Mouse (Mus musculus) testis, postnatal 10 days (tissue): ENCODE data around the gene Ugt1a1.
"Not testable (repeated sequence)": the region's sequence is repeated elsewhere in the genome, so short reads cannot be mapped to it uniquely, and the experiment has no call there.

Experiments used
- DNase-seq: peaks from one replicate; pipeline ENCODE4 v3.0.0; 2021; ENCODE audit warnings: low spot score

The Ugt1a1 gene

DNA sequence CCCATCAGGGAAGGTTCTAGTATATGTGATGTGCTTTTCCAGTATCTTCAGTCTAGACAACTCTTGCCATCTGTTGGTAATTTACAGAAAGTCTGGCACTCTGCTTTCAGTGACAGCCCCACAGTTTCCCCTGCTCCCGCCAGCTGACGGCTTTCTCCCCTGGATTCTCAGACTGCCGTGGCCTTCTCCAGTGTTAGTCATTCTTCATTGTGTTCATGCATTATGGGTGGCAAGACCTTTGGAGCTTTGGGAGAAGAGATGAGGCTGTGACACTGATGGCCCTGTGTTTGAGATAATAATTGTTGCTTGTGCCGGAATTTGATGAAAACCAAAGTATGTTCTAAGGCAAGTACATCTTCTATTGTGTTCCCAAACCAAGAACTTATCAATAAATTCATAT lies 6.8 kb downstream of the Ugt1a1 start:
- no peak for DNase-seq

DNA sequence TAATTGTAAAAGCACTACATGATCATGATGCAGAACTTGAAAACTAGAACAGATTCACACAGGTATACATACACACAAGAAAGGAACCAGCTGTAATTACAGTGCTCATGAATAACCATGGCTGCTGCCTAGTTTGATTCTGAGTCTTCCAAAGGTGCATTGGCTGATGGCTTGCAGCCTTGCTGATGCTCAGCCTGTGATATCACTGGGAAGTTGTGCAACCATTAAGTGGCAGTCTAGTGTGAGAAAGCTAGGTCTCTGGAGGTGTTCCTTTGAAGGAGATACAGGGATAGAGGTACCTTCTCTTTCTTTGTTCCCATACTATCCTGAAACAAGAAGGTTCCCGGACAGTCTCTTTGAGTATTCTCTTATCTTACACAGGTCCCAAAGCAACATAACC lies 7.3 kb downstream of the Ugt1a1 start:
- no peak for DNase-seq

DNA sequence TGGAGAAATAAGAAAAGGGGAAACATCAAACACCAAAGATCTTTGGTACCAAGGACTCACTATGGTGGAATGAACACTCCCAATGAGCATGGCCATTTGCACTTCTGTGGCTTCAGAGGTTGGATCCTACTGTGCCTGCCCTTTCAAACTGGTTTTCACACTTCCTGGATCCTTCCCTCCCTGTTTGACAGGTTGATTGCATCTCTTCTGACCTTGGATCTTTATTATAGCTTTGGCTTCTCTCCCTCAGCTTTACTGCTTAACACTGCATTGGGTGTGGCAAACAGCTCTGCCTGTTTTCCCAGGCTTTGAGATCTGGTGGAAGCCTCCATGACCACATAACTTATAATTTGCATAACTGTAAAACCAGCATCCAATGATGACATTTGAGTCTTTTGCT lies 8.6 kb downstream of the Ugt1a1 start:
- peak; percentile 41 for DNase-seq

DNA sequence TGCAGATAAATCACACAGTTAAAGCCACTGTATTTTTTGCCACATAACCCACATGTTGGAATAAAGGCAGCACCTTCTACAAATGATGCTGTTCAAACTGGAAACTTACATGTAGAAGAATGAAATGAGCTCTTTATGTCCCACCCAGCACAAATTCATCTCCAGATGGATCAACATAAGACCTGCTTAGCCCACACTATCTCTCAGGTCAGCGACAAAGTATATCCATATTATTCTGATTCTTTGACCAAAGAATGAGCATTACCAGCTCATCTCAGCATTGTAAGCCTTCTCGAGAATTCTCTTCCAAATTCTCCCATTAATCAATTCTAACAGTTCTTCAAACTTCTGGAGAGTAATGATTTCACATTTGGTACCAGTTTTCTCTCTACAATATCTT lies 10.5 kb downstream of the Ugt1a1 start:
- DNase-seq, result no peak

DNA sequence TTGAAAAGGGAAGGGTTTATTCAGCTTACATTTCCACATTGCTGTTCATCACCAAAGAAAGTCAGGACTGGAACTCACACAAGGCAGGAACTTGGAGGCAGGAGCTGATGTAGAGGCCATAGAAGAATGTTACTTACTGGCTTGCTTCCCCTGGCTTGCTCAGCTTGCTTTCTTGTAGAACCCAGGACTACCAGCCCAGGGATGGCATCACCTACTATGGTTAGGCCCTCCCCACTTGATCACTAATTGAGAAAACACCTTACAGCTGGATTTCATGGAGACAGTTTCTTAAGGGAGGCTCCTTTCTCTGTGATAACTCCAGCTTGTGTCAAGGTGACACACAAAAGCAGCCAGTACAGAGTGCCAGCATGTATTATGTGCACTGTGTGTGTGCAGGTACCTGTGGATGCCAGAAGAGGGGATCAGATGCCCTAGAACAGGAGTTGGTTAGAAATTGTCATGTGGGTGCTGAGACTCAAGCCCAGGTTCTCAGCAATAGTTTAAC lies 11.3 kb downstream of the Ugt1a1 start:
- peak; percentile 39 for DNase-seq

DNA sequence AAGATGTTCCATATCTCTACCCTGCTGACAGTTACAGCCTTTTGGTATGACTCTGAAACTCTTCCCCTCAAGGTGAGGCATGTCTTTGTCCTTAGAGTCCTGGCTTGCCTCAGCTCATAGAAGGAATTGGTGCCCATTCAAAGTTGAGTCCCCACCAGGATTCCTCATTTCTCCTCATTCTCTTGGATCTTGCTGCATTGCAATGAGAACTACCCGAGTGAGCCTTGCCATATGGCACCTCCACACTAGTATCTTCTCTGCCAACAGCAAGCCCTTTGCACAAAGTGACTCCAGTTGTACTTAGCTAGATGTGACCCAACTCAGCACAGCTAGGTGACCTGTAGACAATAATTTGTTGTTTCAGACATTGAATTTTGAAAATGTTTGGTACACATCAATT lies 11.8 kb downstream of the Ugt1a1 start:
- peak; percentile 47 for DNase-seq

DNA sequence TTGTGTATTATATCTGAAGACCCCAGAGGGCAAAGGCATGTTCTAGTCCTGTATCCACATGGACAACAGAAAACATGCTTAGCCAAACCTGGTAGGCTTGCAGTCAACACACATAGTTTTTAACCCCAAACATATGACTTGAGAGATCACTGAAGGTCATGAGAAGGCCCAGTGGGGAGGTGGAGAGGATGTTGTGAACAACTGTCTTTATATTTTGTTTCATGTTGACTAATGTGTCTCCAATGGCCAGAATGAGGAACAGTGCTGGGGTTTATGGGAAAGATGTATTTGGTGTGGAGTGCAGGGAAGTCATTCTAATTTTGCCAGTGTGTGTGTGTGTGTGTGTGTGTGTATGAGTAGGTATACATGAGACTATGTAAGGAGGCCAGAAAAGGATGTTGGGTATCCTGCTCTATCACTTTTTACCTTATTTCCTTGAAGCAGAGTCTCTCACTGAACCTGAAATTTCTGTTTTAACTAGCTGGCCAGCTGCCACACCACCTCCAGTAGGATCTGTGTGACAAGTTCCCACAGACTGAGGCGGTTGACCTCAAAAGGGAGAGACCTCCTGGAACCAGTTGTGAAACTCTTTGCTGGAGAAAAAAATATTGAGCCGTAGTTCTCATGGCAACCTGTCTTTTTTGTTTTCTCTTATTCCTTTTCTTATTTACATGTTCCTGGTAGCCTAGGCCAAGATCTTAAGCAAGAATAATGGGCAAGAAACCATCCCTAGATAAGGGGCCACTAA lies 12.4 kb downstream of the Ugt1a1 start:
- DNase-seq, result peak; percentile 60

DNA sequence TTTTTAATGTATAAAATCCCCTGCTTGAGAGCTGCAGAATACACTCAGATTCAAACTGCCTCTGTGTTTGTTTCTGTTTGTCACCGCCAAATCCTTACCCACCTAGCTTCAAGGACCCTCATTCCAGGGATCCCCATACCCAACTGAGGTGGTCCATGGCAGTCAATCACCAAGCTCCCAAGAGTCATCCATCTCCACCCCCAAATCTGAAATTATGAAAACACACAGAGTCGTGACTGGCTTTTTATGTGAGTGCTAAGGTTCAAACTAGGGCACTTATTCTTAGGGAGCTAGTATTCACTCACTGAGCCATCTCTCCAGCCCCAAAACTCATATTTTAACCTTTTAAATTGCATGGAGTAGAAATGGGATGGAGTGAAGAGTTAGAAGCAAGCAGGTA lies 13.5 kb downstream of the Ugt1a1 start:
- DNase-seq, result not testable (repeated sequence)

DNA sequence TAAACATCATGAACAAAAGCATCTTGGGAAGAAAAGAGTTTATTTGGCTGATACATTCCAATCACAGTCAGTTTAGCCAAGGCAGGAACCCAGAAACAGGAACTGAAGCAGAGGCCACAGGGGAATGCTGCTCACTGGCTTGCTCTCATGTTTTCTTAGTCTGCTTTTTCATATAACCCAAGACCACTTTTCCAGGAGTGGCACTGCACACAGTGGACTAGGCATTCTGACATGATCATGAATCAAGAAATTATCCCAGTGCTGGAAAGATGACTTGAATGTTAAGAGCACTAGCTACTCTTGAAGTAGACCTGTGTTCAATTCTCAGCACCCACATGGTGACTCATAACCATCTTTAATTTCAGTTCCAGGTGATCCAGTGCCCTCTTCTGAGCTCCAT lies 14.0 kb downstream of the Ugt1a1 start:
- no peak for DNase-seq

DNA sequence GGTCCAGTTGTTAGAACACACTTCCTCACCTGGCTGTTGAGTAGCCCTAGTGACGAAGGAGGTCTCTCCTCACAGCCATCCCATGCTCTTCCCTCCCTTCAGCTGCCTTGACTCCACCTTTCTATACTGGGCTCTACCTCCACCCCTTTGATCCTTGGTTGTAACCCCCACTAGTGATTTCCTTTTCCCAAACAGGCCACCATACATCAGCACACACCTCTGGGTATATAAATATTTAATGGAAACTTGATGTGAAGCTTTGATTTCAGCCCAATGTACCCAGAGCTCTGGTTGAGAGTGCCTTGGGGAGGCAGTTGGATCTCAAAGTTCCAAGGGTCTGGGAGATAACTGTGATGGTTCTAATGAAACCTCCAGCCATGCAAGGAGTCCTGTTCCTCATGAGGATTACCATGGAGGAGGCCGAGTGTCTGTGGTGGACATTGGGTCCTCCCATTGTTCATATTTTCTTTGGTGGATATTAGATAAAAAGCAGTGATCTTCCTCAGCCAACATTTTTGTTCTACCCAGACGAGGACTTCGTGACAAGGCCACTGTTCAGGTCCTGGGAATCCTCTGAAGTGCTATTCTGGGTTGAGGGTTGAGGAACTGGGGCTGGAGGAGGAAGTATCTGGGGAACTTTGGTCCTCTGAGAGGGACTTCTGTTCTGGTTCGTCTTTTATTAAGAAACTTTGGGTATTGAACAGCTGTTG lies 15.1 kb downstream of the Ugt1a1 start, which contains the start of gene Mroh2a:
Mroh2a (plus strand) TSS at position 317 of the 710 bp plus-strand sequence.
- DNase-seq, result peak; percentile 40

DNA sequence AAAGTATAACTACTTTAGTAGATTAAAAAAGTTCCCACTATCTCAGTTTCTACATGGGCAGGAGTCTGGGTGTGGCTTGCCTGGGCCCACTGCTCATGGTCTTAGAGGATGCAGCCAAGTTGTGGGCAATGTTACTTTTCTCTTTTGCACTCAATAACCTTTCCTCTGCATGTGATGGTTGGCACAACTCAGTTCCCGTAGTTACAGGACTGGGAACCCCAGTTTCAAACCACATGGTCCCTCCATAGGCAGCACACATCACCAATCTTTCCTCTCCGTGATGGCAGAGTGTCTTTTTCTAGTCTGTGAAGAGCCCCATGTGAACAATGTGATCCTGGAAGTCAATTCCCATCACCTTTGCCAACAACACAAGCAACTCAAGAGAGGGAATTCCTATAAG lies 15.7 kb downstream of the Ugt1a1 start:
- peak; percentile 40 for DNase-seq

DNA sequence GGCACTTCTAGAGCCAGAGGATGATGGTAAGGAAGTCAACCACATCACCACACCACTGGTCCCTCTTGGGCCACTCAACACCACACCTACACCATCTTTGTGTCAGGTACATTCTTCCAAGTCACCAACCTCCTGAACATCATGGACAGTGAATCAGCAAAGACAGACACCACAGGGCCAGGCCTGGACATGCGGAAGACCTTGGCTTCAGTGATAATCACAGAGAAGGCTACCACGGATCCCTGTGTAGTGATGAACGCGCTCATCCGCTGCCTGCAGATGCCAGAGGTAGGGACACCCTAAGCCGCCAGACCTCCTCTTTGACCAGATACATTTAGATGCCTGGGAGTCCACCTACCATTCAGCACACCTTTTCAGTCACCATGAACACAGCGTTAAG lies 16.4 kb downstream of the Ugt1a1 start:
- peak; percentile 58 for DNase-seq

DNA sequence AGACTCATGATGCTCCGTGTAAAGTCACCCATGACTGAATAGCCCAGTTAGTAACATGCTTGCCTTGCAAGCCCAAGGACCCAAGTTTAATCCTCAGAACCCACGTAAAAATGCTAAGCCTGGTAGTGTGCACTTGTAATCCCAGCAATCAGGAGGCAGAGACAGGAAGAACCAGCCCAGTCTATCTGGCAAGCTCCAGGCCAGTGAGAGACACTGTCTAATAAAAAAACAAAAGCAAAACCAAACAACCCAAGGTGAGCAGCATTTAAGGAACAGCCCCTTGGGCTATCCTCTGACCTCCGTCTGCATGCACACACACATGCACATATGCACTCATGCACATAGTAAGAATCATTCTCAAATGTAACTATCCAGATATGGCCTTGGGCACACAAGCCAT lies 17.8 kb downstream of the Ugt1a1 start:
- no peak for DNase-seq

DNA sequence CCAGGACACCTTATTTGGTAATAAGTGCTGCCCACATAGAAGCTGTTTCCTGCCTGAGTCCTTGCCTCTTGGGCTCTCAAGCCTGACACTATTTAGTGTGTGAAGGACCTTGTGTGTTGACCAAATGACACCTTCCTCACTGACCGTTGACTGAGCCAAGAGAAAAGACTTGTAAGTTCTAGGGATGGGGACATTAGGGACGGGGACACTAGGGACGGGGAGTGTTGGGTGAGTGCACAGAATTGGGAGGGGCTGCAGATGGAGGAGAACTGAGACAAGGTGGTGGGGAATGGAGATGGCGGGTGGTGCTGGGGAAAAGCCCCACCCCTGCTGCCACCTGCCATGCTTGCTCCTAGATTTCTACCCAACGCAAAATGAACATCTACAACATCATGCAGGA lies 18.2 kb downstream of the Ugt1a1 start:
- DNase-seq, result peak; percentile 58

DNA sequence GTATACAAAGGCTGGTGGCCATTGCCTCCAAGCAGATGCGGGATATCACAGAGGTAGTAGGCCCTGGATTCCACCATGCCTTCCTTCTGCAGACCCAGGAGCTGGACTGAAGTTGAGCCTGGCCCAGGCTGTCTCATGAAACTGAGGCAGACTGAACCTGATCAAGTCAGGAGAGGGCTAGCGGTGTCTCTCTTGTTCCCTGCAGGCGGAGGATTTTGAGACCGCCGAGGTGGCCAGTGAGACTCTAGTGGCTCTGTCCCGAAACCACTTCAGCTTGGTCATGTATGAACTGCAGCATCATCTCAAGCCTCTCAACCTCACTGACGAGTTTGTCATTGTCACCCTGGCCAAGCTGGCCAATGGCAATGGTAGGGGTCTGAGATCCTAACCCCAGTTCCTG lies 18.7 kb downstream of the Ugt1a1 start:
- DNase-seq, result peak; percentile 63

DNA sequence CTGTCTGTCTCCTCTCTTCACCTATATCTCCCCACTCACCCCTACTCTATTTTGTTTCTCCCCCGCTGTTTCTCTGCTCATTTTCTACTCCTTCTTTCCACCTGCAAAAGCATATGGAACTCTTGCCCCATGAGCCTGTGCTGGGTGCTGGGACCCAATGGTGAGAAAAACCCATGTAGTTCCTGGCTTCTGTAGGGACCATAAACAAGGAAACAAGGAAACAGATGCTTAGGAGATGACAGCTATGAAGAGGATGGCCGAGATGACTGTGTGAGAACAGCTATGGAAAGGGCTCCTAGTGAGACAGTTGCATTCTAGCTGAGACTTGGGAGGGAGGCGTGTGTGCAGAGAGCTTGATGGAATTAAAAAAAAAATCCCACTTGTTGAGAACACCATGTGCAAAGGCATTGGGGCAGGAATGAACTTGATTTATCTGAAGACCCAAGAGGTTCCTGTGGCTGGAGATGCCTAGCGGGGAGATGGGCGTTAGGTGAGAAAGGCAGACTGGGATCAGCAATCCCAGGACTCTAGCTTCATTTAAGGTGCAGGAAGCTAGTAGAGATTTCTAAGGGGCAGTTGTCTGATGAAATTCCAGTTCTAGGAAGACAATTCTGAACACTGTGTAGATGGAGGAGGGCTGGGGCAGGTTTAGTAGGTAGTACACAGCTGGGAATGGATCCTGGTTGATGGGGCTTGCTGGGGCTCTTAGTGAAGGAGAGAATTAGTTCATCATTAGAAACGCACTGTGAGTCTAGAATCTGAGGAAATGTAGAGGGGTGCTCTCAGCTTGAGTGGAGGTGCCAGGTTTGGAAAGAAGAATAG lies 19.4 kb downstream of the Ugt1a1 start:
- peak; percentile 42 for DNase-seq

DNA sequence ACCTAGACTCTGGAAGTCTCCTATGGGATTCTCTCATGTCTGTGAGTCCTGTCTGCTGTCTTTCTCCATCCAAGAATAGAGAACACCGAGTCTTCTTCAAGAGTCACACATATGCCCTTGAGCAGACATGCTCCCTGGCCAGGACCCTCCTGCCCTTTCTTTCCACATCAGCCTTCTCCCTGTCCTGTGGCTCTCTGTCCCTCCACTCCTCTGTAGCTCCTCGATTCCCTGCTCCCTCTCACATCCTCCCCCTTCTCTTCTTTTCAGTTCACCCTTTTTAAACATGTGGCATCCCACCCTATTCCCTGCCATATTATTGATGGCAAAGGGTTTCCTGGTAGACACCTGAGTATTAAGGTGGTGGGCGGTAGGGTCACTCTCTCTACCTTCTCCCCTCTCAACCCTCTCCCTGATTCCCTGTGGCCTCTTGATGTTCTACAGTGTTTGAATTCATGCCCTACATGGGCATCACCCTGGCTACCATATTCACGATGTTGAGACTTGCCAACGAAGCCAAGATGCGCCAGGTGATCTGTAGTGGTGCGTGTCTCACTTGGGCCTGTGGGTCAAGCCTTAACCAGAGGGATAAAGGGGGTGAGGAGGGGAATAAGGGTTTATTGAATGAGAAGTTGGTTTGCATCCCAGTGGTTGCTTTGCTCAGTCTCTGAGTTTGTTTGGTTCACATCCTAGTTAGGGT lies 20.2 kb downstream of the Ugt1a1 start:
- peak; percentile 50 for DNase-seq

DNA sequence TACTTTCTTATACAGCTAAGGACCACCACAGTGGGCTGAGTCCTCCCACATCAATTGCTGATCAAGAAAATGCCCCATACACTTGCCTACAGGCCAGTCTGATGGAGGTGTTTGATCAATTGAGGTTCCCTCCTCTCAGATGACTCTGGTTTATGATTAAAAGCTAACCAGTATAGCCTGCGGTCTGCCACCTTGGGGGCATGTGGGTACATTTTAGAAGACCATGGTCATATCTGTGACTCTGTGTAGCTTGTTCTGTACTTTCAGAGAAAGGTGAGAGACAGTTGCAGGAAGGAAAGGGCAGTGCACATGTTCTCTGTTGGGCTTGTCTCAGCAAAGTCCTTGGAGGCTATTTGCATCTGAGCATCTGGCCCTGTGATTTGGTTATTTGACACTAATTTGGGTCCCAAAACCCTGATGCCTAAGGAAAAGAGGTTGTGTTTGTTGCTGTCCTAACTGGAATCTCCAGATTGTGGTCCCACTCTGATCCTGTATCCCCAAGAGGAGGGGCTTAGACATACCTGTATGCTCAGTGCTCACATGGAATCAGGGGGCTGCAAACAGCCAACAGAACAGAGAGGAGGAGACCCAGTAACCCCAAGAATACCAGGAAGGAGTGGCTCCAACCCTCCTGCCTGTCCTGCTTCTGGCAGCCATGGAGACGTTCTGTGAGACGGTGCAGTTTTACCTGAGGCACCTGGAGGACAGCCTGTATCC lies 21.1 kb downstream of the Ugt1a1 start:
- peak; percentile 50 for DNase-seq

DNA sequence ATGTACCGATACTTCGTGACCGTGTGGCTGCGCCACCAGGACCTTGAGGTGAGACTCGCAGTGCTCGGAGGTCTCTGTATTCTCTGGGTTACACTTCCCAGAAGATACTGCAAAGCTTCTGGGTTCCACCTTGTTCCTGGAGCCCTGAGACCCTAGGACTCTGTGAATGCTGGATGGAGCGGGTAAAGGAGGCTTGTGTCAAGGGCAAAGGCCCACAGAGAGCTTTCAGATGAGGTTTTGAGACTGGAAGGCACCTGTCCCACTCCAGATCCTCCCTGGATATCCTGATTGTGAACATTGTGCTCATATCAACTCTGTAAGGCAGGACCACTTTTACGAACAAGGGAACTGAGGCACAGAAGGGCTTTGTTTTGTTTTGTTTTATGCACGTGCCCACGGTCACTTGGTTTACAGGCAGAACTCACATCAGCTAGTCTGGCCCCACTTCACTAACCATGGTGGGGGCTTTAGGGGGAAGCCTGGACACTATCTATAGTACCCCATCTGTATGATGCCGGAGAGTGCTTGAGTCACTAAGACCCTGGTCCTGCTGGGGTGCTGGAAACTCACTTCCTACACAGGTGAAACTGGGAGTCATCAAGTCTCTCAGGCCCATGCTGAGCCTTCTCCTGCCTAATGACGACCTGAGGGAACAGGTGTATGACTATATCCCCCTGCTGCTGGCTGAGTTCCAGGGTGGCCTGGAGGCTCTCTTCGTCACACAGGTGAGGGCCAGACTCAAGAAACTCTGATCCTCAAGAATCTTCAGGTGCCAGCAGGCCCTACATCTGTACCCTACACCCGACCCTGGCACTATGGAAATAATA lies 21.9 kb downstream of the Ugt1a1 start:
- peak; percentile 82 for DNase-seq

DNA sequence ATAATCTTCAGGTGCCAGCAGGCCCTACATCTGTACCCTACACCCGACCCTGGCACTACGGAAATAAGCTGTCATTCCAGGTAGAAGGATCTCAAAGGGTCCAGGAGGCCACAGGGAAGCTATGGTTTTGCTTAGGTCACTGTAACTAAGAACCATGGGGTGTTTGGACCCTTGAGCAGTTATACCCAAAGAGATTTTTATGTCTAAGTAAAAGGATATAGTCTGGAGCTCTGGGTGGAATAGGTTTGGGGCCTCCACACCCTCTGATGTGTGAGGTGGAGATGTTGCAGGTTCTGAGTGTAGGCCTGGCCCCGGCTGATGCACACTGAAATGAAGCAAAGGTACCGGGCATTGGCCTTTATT lies 22.5 kb downstream of the Ugt1a1 start:
- DNase-seq, result peak; percentile 45
